28 mouse cellular contexts compared by ENCODE assay signal in the genomic region with DNA sequence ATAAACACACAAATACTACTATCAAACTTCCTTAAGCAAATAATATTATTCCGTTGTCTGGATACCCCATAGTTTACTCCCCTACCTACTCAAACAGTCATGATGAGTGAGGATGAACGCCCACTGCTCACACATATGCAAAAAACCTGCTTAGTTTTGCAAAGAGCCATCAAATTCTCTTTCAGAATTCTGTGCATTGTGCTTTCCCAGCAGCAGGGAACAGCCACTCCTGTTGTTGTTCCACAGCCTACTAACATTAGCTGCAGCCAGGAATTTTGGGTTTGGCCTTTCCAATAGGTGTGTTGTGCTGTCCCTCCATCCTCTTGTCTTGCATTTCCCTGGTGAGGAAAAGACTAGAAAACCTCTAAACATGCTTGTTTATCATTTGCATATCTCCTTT.
"Had no signal": no experiment of that assay in that cellular context is flagged by ENCODE, and none has a peak within 500 bp of the region (broad histone marks: within the 10 kb centered on the region; RNA-seq: fewer than 3 reads in every experiment).

No protein-coding gene starts in this region.

- H3K4me3 ChIP-seq: gastrocnemius, adult 2 months; heart, embryonic 10.5 days; heart, embryonic 13.5 days; heart, embryonic 15.5 days; hindbrain, embryonic 13.5 days; hindbrain, embryonic 15.5 days; kidney, embryonic 15.5 days; layer of hippocampus, adult 2 months; left cerebral cortex, adult 2 months; limb, embryonic 10.5 days; limb, embryonic 12.5 days; liver, embryonic 13.5 days; liver, embryonic 15.5 days had no signal

- H3K9ac ChIP-seq: heart, embryonic 13.5 days; heart, embryonic 15.5 days; hindbrain, embryonic 13.5 days; hindbrain, embryonic 15.5 days; kidney, embryonic 15.5 days; limb, embryonic 12.5 days; liver, embryonic 13.5 days; liver, embryonic 15.5 days had no signal

- H3K4me2 ChIP-seq: heart, embryonic 13.5 days; heart, embryonic 15.5 days; hindbrain, embryonic 13.5 days; hindbrain, embryonic 15.5 days; kidney, embryonic 15.5 days; limb, embryonic 12.5 days; liver, embryonic 11.5 days; liver, embryonic 13.5 days; liver, embryonic 15.5 days had no signal

- H3K9me3 ChIP-seq: heart, embryonic 10.5 days; heart, embryonic 13.5 days; heart, embryonic 15.5 days; hindbrain, embryonic 13.5 days; hindbrain, embryonic 15.5 days; kidney, embryonic 15.5 days; limb, embryonic 10.5 days; limb, embryonic 12.5 days; liver, embryonic 13.5 days; liver, embryonic 15.5 days had no signal

- H3K4me1 ChIP-seq: heart, embryonic 10.5 days; heart, embryonic 13.5 days; heart, embryonic 15.5 days; kidney, embryonic 15.5 days; limb, embryonic 10.5 days; limb, embryonic 12.5 days; liver, embryonic 15.5 days had no signal

- ATAC-seq: hindbrain, postnatal 0 days; intestine, embryonic 16.5 days had no signal

- DNase-seq: gastrocnemius, adult 2 months; gastrocnemius, postnatal 10 days; gastrocnemius, postnatal 25 days; heart, adult 18-20 months; heart, postnatal 14 days; heart, postnatal 36 days; kidney, adult 11 months; kidney, adult 2 months; kidney, adult 9 months; kidney, postnatal 14 days; kidney, postnatal 36 days; liver; liver, embryonic 13.5 days had no signal

- H3K27me3 ChIP-seq: heart, embryonic 13.5 days; heart, embryonic 15.5 days; hindbrain, embryonic 13.5 days; hindbrain, embryonic 15.5 days; kidney, embryonic 15.5 days; limb, embryonic 12.5 days; liver, embryonic 13.5 days; liver, embryonic 15.5 days had no signal

- H3K36me3 ChIP-seq: heart, embryonic 10.5 days; heart, embryonic 13.5 days; heart, embryonic 15.5 days; hindbrain, embryonic 13.5 days; hindbrain, embryonic 15.5 days; kidney, embryonic 15.5 days; limb, embryonic 10.5 days; limb, embryonic 12.5 days; liver, embryonic 13.5 days; liver, embryonic 15.5 days had no signal

- H3K27ac ChIP-seq: gastrocnemius, adult 2 months; heart, embryonic 10.5 days; heart, embryonic 13.5 days; heart, embryonic 15.5 days; hindbrain, embryonic 13.5 days; hindbrain, embryonic 15.5 days; hindbrain, postnatal 0 days; kidney, embryonic 15.5 days; kidney, postnatal 0 days; layer of hippocampus, adult 2 months; left cerebral cortex, adult 2 months; limb, embryonic 10.5 days; limb, embryonic 12.5 days; liver, embryonic 13.5 days; liver, embryonic 15.5 days had no signal
